Mouse (Mus musculus) MEL-GATA-1-ER (cell line): Measurements from ENCODE around the gene Id3.

Experiments used
- DNase-seq: peaks from one replicate; pipeline ENCODE4 v3.0.0-alpha.2; 2012; ENCODE audit warnings: low read depth; ENCODE audit errors: extremely low read depth

The Id3 gene

DNA sequence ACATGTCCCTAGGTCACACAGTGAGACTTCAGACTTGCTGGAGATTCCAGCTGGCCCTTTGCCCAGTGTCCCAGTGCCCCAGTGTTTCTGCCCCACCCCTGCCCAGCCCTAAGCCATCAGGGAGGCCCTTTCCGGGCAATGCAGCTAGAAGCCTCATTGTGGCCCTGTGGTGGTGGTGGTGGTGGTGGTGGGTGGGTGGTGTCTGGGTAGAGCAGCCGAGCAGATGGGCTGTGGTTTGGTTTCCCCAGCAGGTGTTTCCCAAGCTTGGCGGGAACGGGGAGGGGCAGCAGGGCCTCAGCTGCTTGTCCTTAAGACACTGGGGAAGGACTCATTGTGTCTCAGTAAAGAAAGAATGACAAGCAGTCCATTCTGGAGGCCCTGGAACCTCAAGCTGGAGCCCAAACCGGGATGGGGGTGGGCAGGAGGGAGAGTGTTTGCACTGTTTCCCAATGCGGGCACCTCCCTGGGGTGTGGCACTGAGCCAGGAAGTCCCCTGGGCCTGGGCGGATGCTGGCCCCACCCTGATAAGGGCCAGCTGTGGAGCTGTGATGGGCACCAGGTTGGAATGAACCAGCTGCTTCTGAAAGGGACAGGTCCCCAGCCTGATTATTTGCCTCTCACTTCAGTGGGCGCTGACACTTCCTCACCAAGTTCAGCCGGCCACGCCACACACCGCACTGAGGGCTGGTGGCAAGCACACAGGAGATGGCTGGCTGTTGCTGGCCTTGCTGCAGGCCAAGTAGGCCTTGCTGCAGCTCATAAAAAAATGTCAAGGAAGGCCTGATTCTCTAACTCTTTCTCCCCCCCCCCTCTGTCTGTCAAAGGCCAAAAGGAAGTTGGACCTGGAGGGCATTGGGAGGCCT, 34.5 kb downstream of the Id3 start:
- DNase-seq, result peak; percentile 91

DNA sequence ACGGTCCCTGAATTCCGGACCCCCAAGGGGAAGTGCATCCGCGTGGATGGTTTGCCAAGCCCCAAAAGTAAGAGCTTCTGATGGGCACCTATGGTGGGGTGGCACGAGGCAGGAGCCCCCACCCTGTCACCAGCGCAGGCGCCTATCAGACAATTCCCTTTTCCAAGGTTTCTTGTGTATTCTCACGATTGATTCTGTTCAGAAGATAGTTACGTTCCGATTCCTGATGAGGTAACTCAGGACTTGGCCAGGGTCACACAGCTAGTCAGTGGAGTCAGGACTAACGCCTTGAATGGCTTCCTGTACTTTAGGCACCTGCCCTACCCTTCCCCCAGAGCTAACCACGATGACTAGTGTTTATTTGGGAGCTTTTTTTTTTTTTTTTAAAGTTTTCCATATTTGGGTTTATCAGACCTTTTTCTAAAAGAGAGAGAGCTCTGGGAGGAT, 35.2 kb downstream of the Id3 start:
- peak; percentile 58 for DNase-seq

- DNase-seq, result no peak
These were observed 36.2 kb downstream of the Id3 start for GRCm38 (mm10) chr4:136179456-136179855.

- no peak for DNase-seq
These were observed 36.7 kb downstream of the Id3 start for GRCm38 (mm10) chr4:136179998-136180397.

DNA sequence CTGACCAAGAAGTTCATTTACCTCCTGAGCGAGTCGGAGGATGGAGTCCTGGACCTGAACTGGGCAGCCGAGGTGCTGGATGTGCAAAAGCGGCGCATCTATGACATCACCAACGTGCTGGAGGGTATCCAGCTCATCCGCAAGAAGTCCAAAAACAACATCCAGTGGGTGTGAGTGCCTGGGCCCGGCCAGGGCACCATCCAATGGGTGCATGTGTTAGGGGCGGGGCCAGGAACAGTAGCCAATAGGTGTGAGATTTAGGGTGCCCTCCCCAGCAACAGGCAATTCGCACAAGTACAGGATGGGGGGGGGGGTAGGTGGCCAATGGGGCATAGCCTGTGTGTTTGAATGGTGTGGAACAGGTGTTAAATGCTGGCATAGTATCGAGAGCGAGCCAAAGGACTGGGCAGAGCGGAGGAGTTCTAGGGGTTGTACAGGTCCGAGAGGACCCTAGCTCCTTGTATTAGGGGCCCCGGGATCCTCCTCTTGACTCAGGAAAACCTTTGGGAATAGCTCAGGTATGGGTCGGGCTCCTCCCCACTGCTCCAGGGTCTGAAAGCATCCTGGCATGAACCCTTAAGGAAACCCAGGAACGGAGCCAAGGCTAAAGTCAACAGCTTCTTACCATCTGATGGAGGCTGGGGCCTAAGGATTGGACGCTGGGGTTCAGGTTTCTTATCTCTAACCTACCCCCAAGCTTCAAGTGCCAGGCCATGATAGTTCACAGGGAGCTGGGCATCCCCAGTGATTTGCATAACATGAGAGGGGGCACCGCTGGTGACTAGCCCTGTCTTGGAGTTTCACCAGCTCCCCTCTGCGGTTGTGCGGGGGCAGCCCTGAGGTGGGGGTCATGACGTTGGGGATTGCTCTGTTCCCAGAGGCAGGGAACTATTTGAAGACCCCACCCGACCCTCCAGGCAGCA, 37.4 kb downstream of the Id3 start:
- no peak for DNase-seq

DNA sequence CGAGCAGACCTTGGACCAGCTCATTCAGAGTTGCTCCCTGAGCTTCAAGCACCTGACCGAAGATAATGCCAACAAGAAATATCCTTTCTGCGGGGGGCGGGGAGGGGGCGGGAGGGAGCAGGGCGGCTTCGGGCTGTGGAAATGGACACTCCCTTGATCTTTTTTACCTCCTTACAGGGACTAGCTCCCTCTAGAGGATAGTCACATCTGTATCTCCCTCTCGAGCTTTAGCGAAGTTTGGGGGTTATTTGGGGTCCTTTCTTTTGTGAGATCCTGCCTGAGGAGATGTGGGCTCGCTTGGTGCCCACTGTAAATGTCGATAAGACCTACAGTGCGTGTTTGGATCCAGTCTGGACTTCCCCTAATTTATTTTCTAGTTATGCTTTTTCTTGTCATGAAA, 38.1 kb downstream of the Id3 start:
- no peak for DNase-seq

- DNase-seq, result no peak
These were observed 42.1 kb downstream of the Id3 start for GRCm38 (mm10) chr4:136185375-136185774.

DNA sequence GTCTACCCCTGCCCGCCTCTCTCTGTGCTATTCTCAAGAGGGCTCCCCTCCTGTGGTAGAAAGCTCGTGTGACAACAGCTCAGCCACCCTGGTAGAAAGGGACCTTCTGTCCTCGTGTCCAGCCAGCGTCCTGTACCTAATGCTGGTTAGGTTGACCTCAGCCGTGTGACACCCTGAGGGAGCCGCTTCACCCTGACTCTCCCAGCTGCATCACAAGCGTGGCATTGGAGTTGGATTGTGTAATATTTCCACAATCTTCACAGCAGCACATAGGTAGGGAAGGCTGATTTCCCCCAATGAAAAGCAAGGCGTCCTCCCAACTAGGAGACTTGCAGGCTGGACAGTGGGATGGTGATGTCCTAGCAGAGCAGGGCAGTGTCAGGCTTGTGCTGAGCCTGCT, 43.0 kb downstream of the Id3 start:
- no peak for DNase-seq

DNA sequence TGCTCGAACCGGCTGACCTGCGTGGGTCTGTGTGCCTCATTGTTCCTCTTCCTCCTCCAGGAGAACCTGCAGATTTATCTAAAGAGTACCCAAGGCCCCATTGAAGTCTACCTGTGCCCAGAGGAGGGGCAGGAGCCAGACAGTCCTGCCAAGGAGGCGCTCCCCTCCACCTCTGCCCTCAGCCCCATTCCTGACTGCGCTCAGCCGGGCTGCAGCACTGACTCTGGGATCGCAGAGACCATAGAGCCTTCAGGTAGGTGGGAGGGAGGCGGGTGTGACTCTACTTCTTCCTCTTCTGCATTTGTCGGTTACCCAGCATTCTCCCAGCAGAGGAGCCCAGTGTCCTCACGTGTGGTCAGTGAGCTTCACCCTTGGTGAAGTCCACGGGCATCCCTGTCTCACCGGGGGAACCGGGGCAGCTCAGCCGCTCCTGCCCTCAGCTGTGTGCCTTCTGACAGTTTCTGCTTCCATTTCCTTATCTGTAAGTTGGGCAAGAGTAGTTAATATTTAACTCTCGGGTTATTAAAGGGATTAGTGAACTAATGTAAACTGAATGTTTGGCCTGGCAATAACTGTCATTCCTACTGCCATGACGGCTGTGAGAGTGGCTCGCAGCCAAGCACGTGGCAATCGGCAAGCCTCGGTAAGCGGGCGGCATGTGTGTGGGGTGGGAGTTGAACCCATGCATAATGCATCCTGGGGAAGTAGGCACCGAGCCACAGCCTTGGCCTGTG, 43.6 kb downstream of the Id3 start:
- DNase-seq, result no peak

- DNase-seq, result no peak
These were observed 45.9 kb downstream of the Id3 start for GRCm38 (mm10) chr4:136188973-136189737.

DNA sequence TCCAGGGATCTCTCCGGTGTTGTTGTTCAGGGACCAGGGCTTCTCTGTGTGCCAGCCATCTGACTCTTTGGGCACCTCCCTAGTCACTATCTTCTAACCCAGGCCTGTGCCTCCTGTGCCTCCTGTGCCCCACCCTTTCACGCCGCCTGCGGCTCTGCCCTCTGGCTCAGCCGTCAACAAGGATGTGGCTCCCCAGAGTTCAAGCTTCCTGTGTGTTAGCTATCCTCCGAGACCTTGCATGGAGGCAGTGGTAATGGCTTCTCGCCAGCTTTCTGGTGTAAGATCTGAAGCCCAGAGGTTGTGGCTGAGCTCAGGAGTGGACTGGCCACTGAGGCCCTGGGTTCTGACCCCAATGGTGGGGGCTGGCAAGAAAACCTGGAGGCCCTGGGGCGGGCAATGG, 46.6 kb downstream of the Id3 start:
- DNase-seq, result no peak

GRCm38 (mm10) chr4:136193571-136193970, 50.3 kb downstream of the Id3 start:
- DNase-seq, result no peak

DNA sequence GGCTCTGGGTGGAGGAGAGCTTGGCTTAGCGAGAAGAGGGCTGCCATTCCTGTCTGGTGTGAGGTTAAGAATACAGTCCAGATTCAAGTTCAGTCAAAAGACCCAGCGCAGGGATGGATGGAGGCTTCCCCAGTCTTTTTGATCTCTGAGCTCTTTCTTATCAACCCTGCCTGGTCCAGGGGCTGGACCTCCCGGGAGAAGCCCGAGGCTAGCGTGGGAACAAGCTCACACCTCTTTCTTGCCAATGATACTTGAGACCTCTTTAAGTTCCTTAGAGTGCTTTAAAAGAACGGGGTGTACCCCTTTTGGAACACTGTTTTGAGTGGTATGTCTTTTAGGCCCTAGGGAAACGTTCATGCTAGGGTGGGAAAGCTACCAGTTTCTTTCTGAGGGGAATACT, 51.7 kb downstream of the Id3 start:
- DNase-seq, result no peak
